Mouse (Mus musculus): ENCODE measurements around the gene Klf1. TPM values are rescaled to one million over a fixed set of nuclear protein-coding genes. Genes with fewer than 3 reads are reported as not detected.

Gene Klf1
- total and polyA plus RNA-seq, 3 experiments: 0.20 to 0.38 (median 0.24) TPM

DNA sequence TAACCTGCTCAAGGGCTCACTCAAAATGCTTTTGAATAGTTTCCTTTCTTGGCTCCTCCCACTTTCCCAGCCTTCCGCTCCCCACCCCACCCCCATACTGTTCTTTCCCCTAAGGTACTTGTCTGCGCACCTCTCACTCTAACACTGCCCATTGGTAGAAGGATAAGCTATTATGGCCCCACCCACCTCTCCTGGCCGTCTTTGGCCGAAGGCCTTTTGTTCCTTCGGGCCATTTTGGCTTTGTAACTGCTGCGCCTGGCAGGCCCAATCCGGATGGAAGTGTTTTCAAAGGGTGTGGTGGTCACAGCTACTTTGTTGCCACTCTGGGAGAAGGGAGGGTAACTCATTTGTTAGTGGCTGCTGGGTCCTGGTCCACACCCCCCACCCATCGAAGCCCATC is 13.5 kb downstream of the Klf1 start:
- in situ Hi-C loops (cut with MboI; ENCODE audit: low pct_ligation_motif_present, low pct_unique_long_range_greater_than_20kb, low sequenced_read_pairs): no loop called here
- H3K9ac ChIP-seq (ENCODE audit: insufficient read depth, low read depth): no peak overlapping the region
- peaks cover 13% of the 10 kb centered on the region for H3K9me3 ChIP-seq (replicated peaks; ENCODE audit: low read length)
- H3K27ac ChIP-seq (ENCODE audit: insufficient read depth, low read depth): no peak overlapping the region
- H3K4me2 ChIP-seq (ENCODE audit: insufficient read depth, low read depth, poor library complexity, severe bottlenecking): no peak overlapping the region
- peaks cover 0 to under 1% of the 10 kb centered on the region in 2 experiments; a peak in 1 of 4 replicates for H3K4me1 ChIP-seq (ENCODE audit: control insufficient read depth in 1 of 2, insufficient read depth in 2 of 2)
- H3K4me3 ChIP-seq (replicated peaks in 1 of 3; ENCODE audit: low read depth in 2 of 3, low read length in 2 of 3, poor library complexity in 1 of 3): no peak overlapping the region
- peaks cover 12 to 53% of the 10 kb centered on the region in 2 experiments for H3K36me3 ChIP-seq (replicated peaks in 1 of 2; ENCODE audit: control insufficient read depth in 1 of 2, insufficient read depth in 1 of 2, low read length in 1 of 2)
- dilution Hi-C loops (cut with MboI; ENCODE audit: extremely low pct_ligation_motif_present, extremely low pct_unique_long_range_greater_than_20kb, low sequenced_read_pairs): no loop called here
- H3K79me2 ChIP-seq (replicated peaks; ENCODE audit: control insufficient read depth, extremely low read depth, insufficient read depth, poor library complexity, severe bottlenecking): no peaks in the 10 kb centered on the region
- H3K27me3 ChIP-seq (replicated peaks): no peaks in the 10 kb centered on the region
- no peak for DNase-seq (ENCODE audit: extremely low read depth)
- TF ChIP-seq EP300 (IDR thresholded peaks at IDR 0.05; ENCODE audit: low read length): no peak
- no peak for TF ChIP-seq MAFK (IDR thresholded peaks at IDR 0.05; ENCODE audit: insufficient replicate concordance, low read length)
- TF ChIP-seq SIN3A (IDR thresholded peaks at IDR 0.05; ENCODE audit: low read length): no peak
- TF ChIP-seq ZMIZ1 (IDR thresholded peaks at IDR 0.05; ENCODE audit: low read depth, low read length): no peak
- no peak for TF ChIP-seq RCOR1 (conservative IDR thresholded peaks at IDR 0.05; ENCODE audit: low read depth, low read length)
- TF ChIP-seq NELFE (IDR thresholded peaks at IDR 0.05; ENCODE audit: low read depth, low read length): no peak
- no peak for TF ChIP-seq KAT2A (IDR thresholded peaks at IDR 0.05; ENCODE audit: insufficient replicate concordance, low read length)
- no peak for TF ChIP-seq PAX5 (IDR thresholded peaks at IDR 0.05; ENCODE audit: low read length)
- no peak for TF ChIP-seq ZKSCAN1 (IDR thresholded peaks at IDR 0.05; ENCODE audit: borderline replicate concordance, low read depth, low read length)
- TF ChIP-seq JUND (conservative IDR thresholded peaks at IDR 0.05; ENCODE audit: low read depth, low read length): no peak
- TF ChIP-seq MEF2A (IDR thresholded peaks at IDR 0.05; ENCODE audit: borderline replicate concordance, low read depth, low read length): no peak

DNA sequence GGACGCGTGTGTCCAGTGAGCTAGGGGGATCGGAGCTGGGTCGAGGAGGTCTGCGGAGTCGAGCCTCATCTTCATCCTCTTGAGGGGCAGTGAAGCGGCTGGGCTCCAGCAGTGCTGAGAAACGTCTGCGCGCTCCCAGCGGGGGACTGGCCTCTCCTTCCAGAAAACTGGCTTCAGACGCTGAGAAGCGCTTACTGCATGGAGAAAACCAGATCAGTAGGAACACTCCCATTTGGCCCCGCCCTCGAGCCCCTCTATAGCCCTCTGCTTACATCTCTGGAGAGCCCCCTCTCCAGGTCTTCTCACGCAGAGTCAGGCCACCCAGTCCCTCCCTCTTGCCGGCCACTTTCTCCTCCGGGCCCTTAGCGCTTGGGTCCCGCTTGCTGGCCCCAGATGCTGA is 16.1 kb downstream of the Klf1 start:
- Histone ChIP-seq H3K4me3 (replicated peaks in 1 of 3; ENCODE audit: low read depth in 2 of 3, low read length in 2 of 3, poor library complexity in 1 of 3) (no peak overlapping the region), H3K27me3 (replicated peaks) (no peaks in the 10 kb centered on the region), H3K27ac (ENCODE audit: insufficient read depth, low read depth) (no peak overlapping the region), H3K9ac (ENCODE audit: insufficient read depth, low read depth) (no peak overlapping the region), H3K4me2 (ENCODE audit: insufficient read depth, low read depth, poor library complexity, severe bottlenecking) (no peak overlapping the region), H3K36me3 (replicated peaks in 1 of 2; ENCODE audit: control insufficient read depth in 1 of 2, insufficient read depth in 1 of 2, low read length in 1 of 2) (peaks cover 5 to 30% of the 10 kb centered on the region in 2 experiments), H3K79me2 (replicated peaks; ENCODE audit: control insufficient read depth, extremely low read depth, insufficient read depth, poor library complexity, severe bottlenecking) (no peaks in the 10 kb centered on the region), H3K4me1 (ENCODE audit: control insufficient read depth in 1 of 2, insufficient read depth in 2 of 2) (no peaks in the 10 kb centered on the region), H3K9me3 (replicated peaks; ENCODE audit: low read length) (peaks cover 6% of the 10 kb centered on the region)
- in situ Hi-C loops (cut with MboI; ENCODE audit: low pct_ligation_motif_present, low pct_unique_long_range_greater_than_20kb, low sequenced_read_pairs) (no loop called here), dilution Hi-C loops (cut with MboI; ENCODE audit: extremely low pct_ligation_motif_present, extremely low pct_unique_long_range_greater_than_20kb, low sequenced_read_pairs) (no loop called here)
- no peak for TF ChIP-seq CTCF (conservative IDR thresholded peaks at IDR 0.05 in 1 of 2, IDR thresholded peaks at IDR 0.05 in 1 of 2; ENCODE audit: low read depth in 2 of 2, low read length in 2 of 2)
- no peak for TF ChIP-seq SIN3A (IDR thresholded peaks at IDR 0.05; ENCODE audit: low read length)
- no peak for TF ChIP-seq ZC3H11A (IDR thresholded peaks at IDR 0.05; ENCODE audit: low read depth, low read length)
- TF ChIP-seq IRF4 (IDR thresholded peaks at IDR 0.05; ENCODE audit: low read depth, low read length): no peak
- no peak for TF ChIP-seq ETS1 (conservative IDR thresholded peaks at IDR 0.05; ENCODE audit: low read depth, low read length)
- no peak for TF ChIP-seq UBTF (IDR thresholded peaks at IDR 0.05; ENCODE audit: low read depth, low read length)
- TF ChIP-seq POLR2AphosphoS2 (IDR thresholded peaks at IDR 0.05; ENCODE audit: low read depth, low read length): no peak
- TF ChIP-seq RAD21 (IDR thresholded peaks at IDR 0.05; ENCODE audit: low read depth, low read length): no peak
- TF ChIP-seq SMC3 (IDR thresholded peaks at IDR 0.05; ENCODE audit: low read depth, low read length): no peak
- TF ChIP-seq MAFK (IDR thresholded peaks at IDR 0.05; ENCODE audit: insufficient replicate concordance, low read length): no peak
- TF ChIP-seq ZMIZ1 (IDR thresholded peaks at IDR 0.05; ENCODE audit: low read depth, low read length): no peak
- TF ChIP-seq MAZ (IDR thresholded peaks at IDR 0.05; ENCODE audit: low read depth, low read length): no peak
- no peak for TF ChIP-seq ZNF384 (IDR thresholded peaks at IDR 0.05; ENCODE audit: low read depth, low read length)
- TF ChIP-seq USF2 (conservative IDR thresholded peaks at IDR 0.05; ENCODE audit: low read depth, low read length): no peak
- no peak for TF ChIP-seq PAX5 (IDR thresholded peaks at IDR 0.05; ENCODE audit: low read length)
- TF ChIP-seq USF1 (IDR thresholded peaks at IDR 0.05; ENCODE audit: low read depth, low read length): no peak
- TF ChIP-seq MEF2A (IDR thresholded peaks at IDR 0.05; ENCODE audit: borderline replicate concordance, low read depth, low read length): no peak
- TF ChIP-seq TCF12 (IDR thresholded peaks at IDR 0.05; ENCODE audit: low read depth, low read length): no peak
- no peak for TF ChIP-seq HCFC1 (IDR thresholded peaks at IDR 0.05; ENCODE audit: low read depth, low read length)
- TF ChIP-seq ZKSCAN1 (IDR thresholded peaks at IDR 0.05; ENCODE audit: borderline replicate concordance, low read depth, low read length): no peak
- DNase-seq (ENCODE audit: extremely low read depth): no peak
